Mouse (Mus musculus): ENCODE results near the gene Gdf2. TPM values are rescaled to one million over a fixed set of nuclear protein-coding genes. Genes with fewer than 3 reads are reported as not detected.
A peak's percentile ranks its signal among the peaks of the same experiment; 100 is the strongest.

Gene Gdf2
- polyA plus RNA-seq, 1 experiment from 2014 or later = not detected

- Histone ChIP-seq H3K4me2 (replicated peaks; ENCODE audit: low read depth, low read length) (no peak overlapping the region), H3K27me3 (replicated peaks; ENCODE audit: insufficient read depth, low read length) (no peaks in the 10 kb centered on the region), H3K36me3 (ENCODE audit: insufficient read depth, low read length) (no peaks in the 10 kb centered on the region), H3K27ac (ENCODE audit: low read length) (no peak overlapping the region), H3K9ac (replicated peaks; ENCODE audit: low read depth) (no peak overlapping the region), H3K4me3 (ENCODE audit: low read depth, low read length) (no peak overlapping the region), H3K9me3 (ENCODE audit: low read length) (no peaks in the 10 kb centered on the region), H3K4me1 (ENCODE audit: insufficient read depth, low read depth, low read length) (no peaks in the 10 kb centered on the region)
- TF ChIP-seq CTCF (IDR thresholded peaks at IDR 0.05) = no peak
- no peak for TF ChIP-seq EP300 (IDR thresholded peaks at IDR 0.05)
- no peak for DNase-seq (ENCODE audit: low spot score)
- ATAC-seq = no peak
- 61% methylated on average over 5 of the region's 5 CpGs for WGBS
Measured at GRCm38 (mm10) chr14:33974752-33975151, 33.9 kb downstream of the Gdf2 start.

DNA sequence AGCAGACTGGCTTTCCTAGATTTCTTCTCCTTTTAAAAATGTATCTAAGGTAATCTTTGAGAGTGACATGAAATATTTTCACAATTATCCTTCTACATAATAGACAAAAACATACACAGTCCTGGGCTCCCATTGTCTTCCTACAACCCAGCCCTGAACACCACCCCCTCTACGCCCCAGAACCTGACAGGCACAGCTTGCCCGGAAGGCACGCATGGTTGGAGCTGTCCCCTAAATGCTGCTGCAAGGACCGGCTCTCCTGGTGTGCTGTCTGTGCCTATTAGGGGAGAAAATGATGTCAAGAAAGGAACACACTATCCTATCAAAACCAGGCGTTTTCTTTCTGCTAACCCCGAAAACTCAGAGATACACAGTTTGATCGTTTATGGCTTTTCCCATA is 36.9 kb downstream of the Gdf2 start:
- ATAC-seq = no peak
- Histone ChIP-seq H3K9me3 (ENCODE audit: low read length) (no peaks in the 10 kb centered on the region), H3K36me3 (ENCODE audit: insufficient read depth, low read length) (no peaks in the 10 kb centered on the region), H3K27me3 (replicated peaks; ENCODE audit: insufficient read depth, low read length) (no peaks in the 10 kb centered on the region), H3K4me3 (ENCODE audit: low read depth, low read length) (no peak overlapping the region), H3K9ac (replicated peaks; ENCODE audit: low read depth) (no peak overlapping the region), H3K4me2 (replicated peaks; ENCODE audit: low read depth, low read length) (no peak overlapping the region), H3K27ac (ENCODE audit: low read length) (no peak overlapping the region), H3K4me1 (ENCODE audit: insufficient read depth, low read depth, low read length) (no peaks in the 10 kb centered on the region)
- TF ChIP-seq EP300 (IDR thresholded peaks at IDR 0.05) = no peak
- TF ChIP-seq CTCF (IDR thresholded peaks at IDR 0.05) = no peak
- no peak for DNase-seq (ENCODE audit: low spot score)
- 35% methylated on average over 7 of the region's 7 CpGs for WGBS

DNA sequence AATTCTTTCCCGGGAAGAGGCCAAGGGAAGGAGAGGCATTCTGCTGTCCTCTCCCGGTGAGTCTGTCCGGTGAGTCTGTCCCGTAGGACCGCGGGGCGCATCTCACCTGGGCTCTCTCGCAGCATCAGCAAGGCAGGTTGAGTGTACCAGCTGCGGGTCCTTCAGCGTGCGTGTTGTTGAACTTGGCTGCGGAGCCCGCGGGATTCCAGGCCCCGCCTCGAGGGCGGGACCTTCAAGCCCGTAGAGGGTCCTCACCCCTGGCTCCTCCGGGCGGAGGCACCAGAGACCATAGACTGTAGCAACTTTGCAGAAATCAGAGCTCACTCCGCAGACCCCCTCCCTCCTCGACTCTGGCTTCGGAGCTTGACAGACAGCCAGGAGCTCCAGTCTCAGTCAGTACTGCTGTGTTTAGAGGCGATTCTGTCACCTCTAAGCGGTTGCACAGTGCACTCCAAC is 37.8 kb downstream of the Gdf2 start, which contains the start of gene Zfp488:
TSS of gene Zfp488 (minus strand) at position 161 of the 456 bp plus-strand sequence.
- Histone ChIP-seq H3K4me3 (ENCODE audit: low read depth, low read length) (no peak within 1 kb of the TSS), H3K9ac (replicated peaks; ENCODE audit: low read depth) (no peak within 1 kb of the TSS), H3K4me1 (ENCODE audit: insufficient read depth, low read depth, low read length) (no peaks in the 10 kb centered on the region), H3K36me3 (ENCODE audit: insufficient read depth, low read length) (no peaks in the 10 kb centered on the region), H3K9me3 (ENCODE audit: low read length) (no peaks in the 10 kb centered on the region), H3K27me3 (replicated peaks; ENCODE audit: insufficient read depth, low read length) (no peaks in the 10 kb centered on the region), H3K27ac (ENCODE audit: low read length) (no peak within 1 kb of the TSS), H3K4me2 (replicated peaks; ENCODE audit: low read depth, low read length) (peak within 1 kb of the TSS; percentile 43)
- no peak for TF ChIP-seq EP300 (IDR thresholded peaks at IDR 0.05)
- no peak for TF ChIP-seq CTCF (IDR thresholded peaks at IDR 0.05)
- ATAC-seq = no peak
- WGBS = 3% methylated on average over 25 of the region's 25 CpGs
- no peak for DNase-seq (ENCODE audit: low spot score)

- Histone ChIP-seq H3K4me3 (ENCODE audit: low read depth, low read length) (no peak overlapping the region), H3K4me1 (ENCODE audit: insufficient read depth, low read depth, low read length) (no peaks in the 10 kb centered on the region), H3K27ac (ENCODE audit: low read length) (no peak overlapping the region), H3K27me3 (replicated peaks; ENCODE audit: insufficient read depth, low read length) (no peaks in the 10 kb centered on the region), H3K9me3 (ENCODE audit: low read length) (no peaks in the 10 kb centered on the region), H3K36me3 (ENCODE audit: insufficient read depth, low read length) (no peaks in the 10 kb centered on the region), H3K9ac (replicated peaks; ENCODE audit: low read depth) (no peak overlapping the region), H3K4me2 (replicated peaks; ENCODE audit: low read depth, low read length) (no peak overlapping the region)
- WGBS = 36% methylated on average over 3 of the region's 3 CpGs
- DNase-seq (ENCODE audit: low spot score) = no peak
- ATAC-seq = peak; percentile 33; the same call in 1 of the 2 replicates
- TF ChIP-seq EP300 (IDR thresholded peaks at IDR 0.05) (no peak), CTCF (IDR thresholded peaks at IDR 0.05) (no peak)
Measured at GRCm38 (mm10) chr14:33989201-33989600, 48.4 kb downstream of the Gdf2 start.

- Histone ChIP-seq H3K9ac (replicated peaks; ENCODE audit: low read depth) (no peak overlapping the region), H3K27me3 (replicated peaks; ENCODE audit: insufficient read depth, low read length) (no peaks in the 10 kb centered on the region), H3K4me2 (replicated peaks; ENCODE audit: low read depth, low read length) (no peak overlapping the region), H3K36me3 (ENCODE audit: insufficient read depth, low read length) (no peaks in the 10 kb centered on the region), H3K27ac (ENCODE audit: low read length) (no peak overlapping the region), H3K4me3 (ENCODE audit: low read depth, low read length) (no peak overlapping the region), H3K4me1 (ENCODE audit: insufficient read depth, low read depth, low read length) (no peaks in the 10 kb centered on the region), H3K9me3 (ENCODE audit: low read length) (no peaks in the 10 kb centered on the region)
- no peak for DNase-seq (ENCODE audit: low spot score)
- 70% methylated on average over 4 of the region's 4 CpGs for WGBS
- ATAC-seq = no peak
- TF ChIP-seq EP300 (IDR thresholded peaks at IDR 0.05) (no peak), CTCF (IDR thresholded peaks at IDR 0.05) (no peak)
Measured at GRCm38 (mm10) chr14:33991971-33992370, 51.1 kb downstream of the Gdf2 start.

GRCm38 (mm10) chr14:33993051-33993450 is 52.2 kb downstream of the Gdf2 start:
- Histone ChIP-seq H3K4me2 (replicated peaks; ENCODE audit: low read depth, low read length) (no peak overlapping the region), H3K36me3 (ENCODE audit: insufficient read depth, low read length) (no peaks in the 10 kb centered on the region), H3K27me3 (replicated peaks; ENCODE audit: insufficient read depth, low read length) (no peaks in the 10 kb centered on the region), H3K9me3 (ENCODE audit: low read length) (no peaks in the 10 kb centered on the region), H3K4me1 (ENCODE audit: insufficient read depth, low read depth, low read length) (no peaks in the 10 kb centered on the region), H3K4me3 (ENCODE audit: low read depth, low read length) (no peak overlapping the region), H3K27ac (ENCODE audit: low read length) (no peak overlapping the region), H3K9ac (replicated peaks; ENCODE audit: low read depth) (no peak overlapping the region)
- DNase-seq (ENCODE audit: low spot score) = no peak
- no peak for TF ChIP-seq CTCF (IDR thresholded peaks at IDR 0.05)
- no peak for TF ChIP-seq EP300 (IDR thresholded peaks at IDR 0.05)
- 88% methylated on average over 9 of the region's 9 CpGs for WGBS
- no peak for ATAC-seq
